Mouse (Mus musculus) midbrain, embryonic 12.5 days (tissue): ENCODE data around the gene Mgat5. TPM values are rescaled to one million over a fixed set of nuclear protein-coding genes. Genes with fewer than 3 reads are reported as not detected.

Experiments used
- ATAC-seq: fragments of 200-750 bp; cut with Nextera tagmentation; 2 replicates; pipeline ENCODE4 v1.8.0; 2017; ENCODE audit warnings: low read depth, moderate TSS enrichment, moderate library complexity; ENCODE audit not compliant: low FRiP score
- H3K27ac ChIP-seq: fragments of 300-500 bp; sonication (generic); replicated peaks from 2 replicates; pipeline ENCODE4 v1.5.1; 2016; ENCODE audit warnings: mild to moderate bottlenecking
- H3K27me3 ChIP-seq: fragments of 300-500 bp; sonication (generic); 2 replicates; pipeline ENCODE4 v1.6.1; 2016; ENCODE audit warnings: mild to moderate bottlenecking
- H3K36me3 ChIP-seq: fragments of 300-500 bp; sonication (generic); 2 replicates; pipeline ENCODE4 v1.6.1; 2016
- H3K4me1 ChIP-seq: fragments of 300-500 bp; sonication (generic); 2 replicates; pipeline ENCODE4 v1.6.1; 2016
- H3K4me2 ChIP-seq: fragments of 300-500 bp; sonication (generic); replicated peaks from 2 replicates; pipeline ENCODE4 v1.6.1; 2016; ENCODE audit warnings: mild to moderate bottlenecking, moderate library complexity
- H3K4me3 ChIP-seq: fragments of 300-500 bp; sonication (generic); 2 replicates; pipeline ENCODE4 v1.5.1; 2016; ENCODE audit warnings: mild to moderate bottlenecking
- H3K9ac ChIP-seq: fragments of 300-500 bp; sonication (generic); replicated peaks from 2 replicates; pipeline ENCODE4 v1.6.1; 2016; ENCODE audit warnings: mild to moderate bottlenecking, moderate library complexity
- H3K9me3 ChIP-seq: fragments of 300-500 bp; sonication (generic); 2 replicates; pipeline ENCODE4 v1.6.1; 2016; ENCODE audit warnings: mild to moderate bottlenecking
- WGBS: fragments of 180-500 bp; shearing (Covaris S2); methylation state at CpG from one replicate; pipeline ENCODE4 v1.1.7; 2016; 5-methylcytosine and 5-hydroxymethylcytosine counted together
- polyA plus RNA-seq: library from polyadenylated mRNA; unstranded; fragments of >200 nt; fragmentation: Nextera tagmentation; extraction: Ambion mirVana; gene quantifications from 2 replicates; pipeline ENCODE4 v1.2.1, GENCODE M21; 2016

Mgat5 gene
- polyA plus RNA-seq, 1 experiment from 2014 or later = 9.2 TPM

GRCm38 (mm10) chr1:127270273-127271020 lies 65.6 kb downstream of the Mgat5 start:
- 87% methylated on average over 13 of the region's 13 CpGs for WGBS
- H3K27ac ChIP-seq = no peak overlapping the region

DNA sequence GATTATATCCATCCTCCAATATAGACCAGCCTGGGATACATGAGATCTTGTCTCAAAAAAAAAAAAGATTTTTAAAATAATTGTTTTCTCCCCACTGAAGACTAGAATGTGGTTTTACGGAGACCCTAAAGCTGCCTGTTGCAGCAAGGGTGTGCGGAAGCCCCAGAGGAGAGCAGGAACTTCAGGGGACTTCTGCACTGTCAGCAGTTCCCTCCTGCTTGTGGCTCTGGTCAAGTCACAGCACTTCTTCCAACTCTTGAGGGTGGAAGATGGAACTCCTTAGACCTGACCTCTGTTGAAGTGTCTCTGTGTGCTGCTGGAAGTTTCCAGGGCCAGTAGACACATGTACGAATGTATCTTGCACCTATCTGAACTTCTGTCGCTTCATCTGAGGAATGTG lies 66.3 kb downstream of the Mgat5 start:
- H3K36me3 ChIP-seq = no peaks in the 10 kb centered on the region
- H3K9me3 ChIP-seq = no peaks in the 10 kb centered on the region
- H3K4me1 ChIP-seq = no peaks in the 10 kb centered on the region
- no peaks in the 10 kb centered on the region for H3K27me3 ChIP-seq
- no peak overlapping the region for H3K4me2 ChIP-seq
- no peak overlapping the region for H3K27ac ChIP-seq
- ATAC-seq = no peak
- no peak overlapping the region for H3K9ac ChIP-seq
- 94% methylated on average over 4 of the region's 4 CpGs for WGBS
- H3K4me3 ChIP-seq = no peak overlapping the region

More at GRCm38 (mm10) chr1:127270273-127271020, 65.6 kb downstream of the Mgat5 start:
- Histone ChIP-seq H3K36me3 (no peaks in the 10 kb centered on the region), H3K9ac (no peak overlapping the region), H3K4me1 (no peaks in the 10 kb centered on the region), H3K4me3 (no peak overlapping the region), H3K4me2 (no peak overlapping the region), H3K27me3 (no peaks in the 10 kb centered on the region), H3K9me3 (no peaks in the 10 kb centered on the region)
- ATAC-seq = no peak

GRCm38 (mm10) chr1:127273363-127273762 lies 68.5 kb downstream of the Mgat5 start:
- Histone ChIP-seq H3K4me2 (no peak overlapping the region), H3K9me3 (no peaks in the 10 kb centered on the region), H3K27me3 (no peaks in the 10 kb centered on the region), H3K27ac (no peak overlapping the region), H3K4me3 (no peak overlapping the region), H3K4me1 (no peaks in the 10 kb centered on the region), H3K36me3 (no peaks in the 10 kb centered on the region), H3K9ac (no peak overlapping the region)
- 88% methylated on average over 5 of the region's 5 CpGs for WGBS
- ATAC-seq = no peak

DNA sequence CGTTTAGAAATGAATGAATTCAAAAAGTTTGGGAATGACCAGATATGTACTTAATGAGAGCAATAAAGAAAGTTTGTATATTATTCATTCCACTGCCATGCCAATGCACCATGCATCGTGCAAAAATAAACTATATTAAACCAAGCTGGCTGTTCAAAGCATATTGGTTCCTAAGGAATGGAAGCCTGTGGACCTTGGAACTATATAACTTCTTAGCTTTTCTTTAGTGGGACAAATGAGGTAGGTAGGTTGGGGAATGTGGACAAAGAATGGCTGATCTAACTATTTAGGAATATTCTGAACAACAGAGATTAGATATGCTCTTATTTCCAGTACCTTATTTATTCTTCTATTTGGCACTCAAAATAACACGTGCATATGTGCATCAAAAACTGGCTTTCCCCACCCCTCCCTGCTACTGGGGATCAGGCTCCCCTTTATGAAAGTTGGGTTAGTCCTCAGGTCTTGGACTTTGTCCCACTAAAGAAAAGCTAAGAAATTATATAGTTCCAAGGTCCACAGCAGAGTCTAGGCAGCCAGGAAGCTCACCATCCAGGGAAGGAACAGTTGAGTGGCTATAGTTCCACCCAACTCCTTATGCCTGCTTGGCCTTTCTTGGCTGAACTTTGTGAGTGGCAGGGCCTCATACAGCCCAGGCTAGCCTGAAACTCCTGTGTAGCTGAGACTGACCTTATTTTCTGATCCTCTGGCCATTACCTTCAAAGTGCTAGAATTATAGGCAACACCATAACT lies 70.9 kb downstream of the Mgat5 start:
- no peak overlapping the region for H3K4me2 ChIP-seq
- H3K27me3 ChIP-seq = no peaks in the 10 kb centered on the region
- H3K27ac ChIP-seq = no peak overlapping the region
- H3K4me3 ChIP-seq = no peak overlapping the region
- H3K4me1 ChIP-seq = no peaks in the 10 kb centered on the region
- no peak overlapping the region for H3K9ac ChIP-seq
- WGBS = 96% methylated on average over 3 of the region's 3 CpGs
- H3K9me3 ChIP-seq = no peaks in the 10 kb centered on the region
- no peaks in the 10 kb centered on the region for H3K36me3 ChIP-seq
- no peak for ATAC-seq

DNA sequence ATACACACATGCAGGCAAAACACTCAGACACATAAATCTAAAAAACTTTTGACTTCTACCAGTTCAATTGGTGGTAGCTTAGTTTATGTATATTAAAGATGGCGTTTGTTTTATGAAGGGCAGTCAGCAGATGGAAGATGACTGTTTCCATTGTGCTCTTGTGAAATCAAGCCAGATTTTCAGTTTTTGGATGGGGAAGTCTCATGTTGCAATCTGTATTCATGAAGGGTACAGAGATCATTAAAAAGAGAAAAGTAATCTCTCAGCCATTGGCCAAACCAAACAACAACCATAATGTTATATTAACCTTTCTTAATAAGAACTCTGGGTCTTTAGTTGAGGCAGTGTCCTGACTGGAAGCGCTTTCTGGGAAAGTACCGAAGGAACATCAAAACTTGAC lies 73.3 kb downstream of the Mgat5 start:
- no peak overlapping the region for H3K9ac ChIP-seq
- no peaks in the 10 kb centered on the region for H3K4me1 ChIP-seq
- no peaks in the 10 kb centered on the region for H3K36me3 ChIP-seq
- H3K4me2 ChIP-seq = no peak overlapping the region
- no peaks in the 10 kb centered on the region for H3K27me3 ChIP-seq
- H3K4me3 ChIP-seq = no peak overlapping the region
- ATAC-seq = no peak
- no peak overlapping the region for H3K27ac ChIP-seq
- WGBS = 100% methylated on average over 3 of the region's 3 CpGs
- no peaks in the 10 kb centered on the region for H3K9me3 ChIP-seq

DNA sequence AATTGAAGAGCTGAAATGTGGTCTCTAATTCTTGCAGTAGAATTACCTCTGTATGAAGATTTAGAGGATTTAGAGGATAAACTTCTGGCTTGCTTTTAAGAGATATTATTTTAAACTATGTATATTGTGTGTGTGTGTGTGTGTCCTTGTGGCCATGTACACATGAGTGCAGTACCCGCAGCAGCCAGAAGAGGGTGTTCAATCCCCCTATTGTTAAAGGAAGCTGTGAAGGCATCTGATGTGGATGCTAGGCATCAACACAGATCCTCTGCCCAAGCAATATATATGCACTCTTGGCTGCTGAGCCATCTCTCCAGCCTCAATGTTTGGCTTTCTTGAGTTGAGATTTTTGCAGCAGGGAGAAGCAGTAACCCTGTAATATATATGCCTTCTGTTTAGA lies 75.4 kb downstream of the Mgat5 start:
- Histone ChIP-seq H3K4me1 (peaks cover 8% of the 10 kb centered on the region; the same call in 1 of the 2 replicates), H3K9ac (no peak overlapping the region), H3K9me3 (no peaks in the 10 kb centered on the region), H3K4me3 (no peak overlapping the region), H3K27me3 (no peaks in the 10 kb centered on the region), H3K27ac (no peak overlapping the region), H3K4me2 (no peak overlapping the region), H3K36me3 (no peaks in the 10 kb centered on the region)
- 88% methylated on average over 1 of the region's 1 CpGs for WGBS
- no peak for ATAC-seq

DNA sequence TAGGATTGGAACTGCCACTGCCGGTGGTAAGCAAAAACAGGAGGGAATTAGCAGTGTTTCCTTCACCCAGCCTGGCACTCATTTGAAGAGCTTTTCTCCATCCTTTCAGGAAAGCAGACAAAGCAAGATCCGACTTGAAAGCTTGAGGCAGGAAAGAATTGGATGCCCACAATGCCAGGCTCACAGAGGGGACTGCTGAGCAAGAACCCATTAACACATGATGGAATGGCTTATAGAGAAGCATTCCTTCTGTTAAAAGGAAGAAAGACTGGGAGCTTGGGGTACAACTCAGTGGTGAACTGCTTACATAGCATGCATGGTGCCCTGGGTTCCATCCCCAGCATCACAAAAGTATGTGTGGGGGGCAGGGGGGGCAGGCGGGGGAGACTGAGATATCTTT lies 80.2 kb downstream of the Mgat5 start:
- Histone ChIP-seq H3K4me3 (no peak overlapping the region), H3K36me3 (no peaks in the 10 kb centered on the region), H3K27me3 (no peaks in the 10 kb centered on the region), H3K9me3 (no peaks in the 10 kb centered on the region), H3K4me1 (peaks cover 8% of the 10 kb centered on the region; the same call in 1 of the 2 replicates), H3K9ac (no peak overlapping the region), H3K4me2 (no peak overlapping the region), H3K27ac (no peak overlapping the region)
- no peak for ATAC-seq
- 51% methylated on average over 3 of the region's 3 CpGs for WGBS

GRCm38 (mm10) chr1:127287505-127287904 lies 82.7 kb downstream of the Mgat5 start:
- no peak overlapping the region for H3K9ac ChIP-seq
- no peak for ATAC-seq
- no peaks in the 10 kb centered on the region for H3K36me3 ChIP-seq
- H3K27ac ChIP-seq = no peak overlapping the region
- peaks cover 16% of the 10 kb centered on the region for H3K4me1 ChIP-seq
- no peaks in the 10 kb centered on the region for H3K9me3 ChIP-seq
- 91% methylated on average over 6 of the region's 6 CpGs for WGBS
- H3K4me3 ChIP-seq = no peak overlapping the region
- H3K27me3 ChIP-seq = no peaks in the 10 kb centered on the region
- H3K4me2 ChIP-seq = no peak overlapping the region

DNA sequence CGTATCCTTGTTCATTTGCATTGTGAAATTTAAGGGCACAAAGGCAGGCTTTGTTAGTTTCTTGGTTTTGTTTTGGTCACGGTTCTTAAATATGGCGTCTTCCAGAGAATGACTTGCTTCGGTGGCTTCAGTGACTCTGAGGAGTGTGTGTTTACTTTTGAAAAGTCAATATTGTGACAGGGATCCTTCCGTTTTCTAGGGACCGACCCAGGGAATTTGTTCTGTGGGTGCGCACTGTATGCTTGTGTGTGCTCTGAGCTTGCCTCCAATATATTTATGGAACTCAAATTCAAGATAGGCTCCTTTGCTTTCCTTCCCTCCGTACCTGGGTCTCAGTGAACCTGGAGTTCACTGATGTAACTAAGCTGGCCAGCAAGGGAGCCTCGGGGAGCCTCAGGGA lies 86.1 kb downstream of the Mgat5 start:
- H3K4me3 ChIP-seq = no peak overlapping the region
- no peak overlapping the region for H3K4me2 ChIP-seq
- H3K27me3 ChIP-seq = no peaks in the 10 kb centered on the region
- H3K36me3 ChIP-seq = no peaks in the 10 kb centered on the region
- WGBS = 67% methylated on average over 9 of the region's 9 CpGs
- H3K9ac ChIP-seq = no peak overlapping the region
- peaks cover 8% of the 10 kb centered on the region; the same call in 1 of the 2 replicates for H3K4me1 ChIP-seq
- H3K27ac ChIP-seq = no peak overlapping the region
- no peaks in the 10 kb centered on the region for H3K9me3 ChIP-seq
- no peak for ATAC-seq

DNA sequence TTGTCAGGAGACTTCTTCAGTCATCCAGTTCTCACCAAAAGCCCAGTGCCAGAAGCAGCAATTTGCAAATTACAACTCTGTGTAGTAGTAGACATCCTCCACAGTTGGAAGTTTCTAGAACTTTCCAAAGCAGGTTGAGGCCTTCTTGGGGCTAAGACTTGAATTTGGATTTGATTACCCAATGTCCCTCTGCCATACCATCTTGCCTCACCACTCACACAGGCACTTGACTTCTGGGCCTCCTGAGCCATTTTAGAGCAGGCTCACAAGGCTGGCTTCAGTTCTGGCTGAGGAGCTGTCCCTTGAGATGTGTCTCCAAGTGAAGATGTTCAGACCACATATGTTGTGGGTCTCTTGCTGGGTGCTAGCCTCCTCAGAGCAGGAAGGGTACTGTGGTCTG lies 86.9 kb downstream of the Mgat5 start:
- H3K4me2 ChIP-seq = no peak overlapping the region
- no peaks in the 10 kb centered on the region for H3K27me3 ChIP-seq
- H3K4me3 ChIP-seq = no peak overlapping the region
- no peaks in the 10 kb centered on the region for H3K36me3 ChIP-seq
- H3K9ac ChIP-seq = no peak overlapping the region
- H3K9me3 ChIP-seq = no peaks in the 10 kb centered on the region
- H3K4me1 ChIP-seq = peaks cover 8% of the 10 kb centered on the region; the same call in 1 of the 2 replicates
- no peak for ATAC-seq
- H3K27ac ChIP-seq = no peak overlapping the region

DNA sequence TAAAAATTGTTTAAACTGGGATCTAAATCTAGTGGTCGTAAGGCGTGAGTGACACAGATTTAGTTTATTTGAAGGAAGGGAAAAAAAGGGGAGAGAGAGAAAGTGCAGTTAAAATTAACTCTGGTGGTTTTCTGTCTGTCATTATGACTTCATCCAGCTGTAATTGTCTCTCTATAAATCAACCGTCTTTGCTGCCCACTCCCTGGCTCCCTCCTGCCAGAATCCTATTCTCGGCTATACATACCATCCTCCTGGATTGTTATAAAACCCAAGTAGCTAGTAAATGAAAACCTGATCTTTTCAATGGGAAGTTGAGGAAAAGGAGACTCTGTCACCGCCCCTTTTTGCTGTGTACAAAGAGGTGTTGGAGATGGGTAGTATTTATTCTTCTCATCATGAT lies 88.5 kb downstream of the Mgat5 start:
- Histone ChIP-seq H3K9ac (no peak overlapping the region), H3K36me3 (no peaks in the 10 kb centered on the region), H3K4me2 (no peak overlapping the region), H3K27me3 (no peaks in the 10 kb centered on the region), H3K9me3 (no peaks in the 10 kb centered on the region), H3K27ac (no peak overlapping the region), H3K4me3 (no peak overlapping the region), H3K4me1 (peaks cover 8% of the 10 kb centered on the region; the same call in 1 of the 2 replicates)
- ATAC-seq = no peak
- 92% methylated on average over 5 of the region's 5 CpGs for WGBS

- Histone ChIP-seq H3K4me3 (no peak overlapping the region), H3K4me1 (no peaks in the 10 kb centered on the region)
- no peak for ATAC-seq
These were observed 92.0 kb downstream of the Mgat5 start for GRCm38 (mm10) chr1:127296815-127297214.

More at GRCm38 (mm10) chr1:127296815-127297214, 92.0 kb downstream of the Mgat5 start:
- no peaks in the 10 kb centered on the region for H3K36me3 ChIP-seq
- H3K27me3 ChIP-seq = no peaks in the 10 kb centered on the region
- H3K9ac ChIP-seq = no peak overlapping the region
- WGBS = 87% methylated on average over 3 of the region's 3 CpGs
- H3K9me3 ChIP-seq = no peaks in the 10 kb centered on the region
- H3K4me2 ChIP-seq = no peak overlapping the region
- H3K27ac ChIP-seq = no peak overlapping the region
